Mouse (Mus musculus): ENCODE results near the gene Polr1c. TPM values are rescaled to one million over a fixed set of nuclear protein-coding genes. Genes with fewer than 3 reads are reported as not detected.
A peak's percentile ranks its signal among the peaks of the same experiment; 100 is the strongest.

The Polr1c gene
- polyA plus RNA-seq (2015; fragmentation: Nextera tagmentation; extraction: Ambion mirVana), result 89.5 and 97.2 TPM in 2 replicates

GRCm38 (mm10) chr17:46247512-46248188, at the start of gene Polr1c, which contains the start of gene Yipf3:
Gene Polr1c (minus strand): TSS chr17:46248054.
Gene Yipf3 (plus strand): TSS chr17:46248080.
- Histone ChIP-seq H3K9ac (replicated peaks) (peak within 1 kb of the TSS; percentile 86), H3K4me1 (peaks cover 23% of the 10 kb centered on the region), H3K4me3 (peak within 1 kb of the TSS; percentile 70), H3K36me3 (peaks cover 66% of the 10 kb centered on the region), H3K27ac (replicated peaks) (peak within 1 kb of the TSS; percentile 81), H3K27me3 (no peaks in the 10 kb centered on the region), H3K4me2 (replicated peaks) (peak within 1 kb of the TSS; percentile 85), H3K9me3 (no peaks in the 10 kb centered on the region)
- WGBS, result under 1% methylated on average over 53 of the region's 53 CpGs
- peak; percentile 94 for ATAC-seq (replicated peaks)

- ATAC-seq (replicated peaks), result peak; percentile 30
- H3K4me3 ChIP-seq, result peak overlapping the region; percentile 57
- peaks cover 18% of the 10 kb centered on the region for H3K4me1 ChIP-seq
- peak overlapping the region; percentile 63 for H3K9ac ChIP-seq (replicated peaks)
- H3K27me3 ChIP-seq, result peaks cover 40% of the 10 kb centered on the region
- H3K9me3 ChIP-seq, result no peaks in the 10 kb centered on the region
- 13% methylated on average over 6 of the region's 6 CpGs for WGBS
- H3K4me2 ChIP-seq (replicated peaks), result peak overlapping the region; percentile 93
- H3K36me3 ChIP-seq, result no peaks in the 10 kb centered on the region
- H3K27ac ChIP-seq (replicated peaks), result peak overlapping the region; percentile 54
These were observed 49.1 kb upstream of the Polr1c start for GRCm38 (mm10) chr17:46297028-46297363.

- H3K27me3 ChIP-seq, result peaks cover 40% of the 10 kb centered on the region
- no peaks in the 10 kb centered on the region for H3K36me3 ChIP-seq
- peak overlapping the region; percentile 63; the same call in 1 of the 2 replicates for H3K9ac ChIP-seq (replicated peaks)
- ATAC-seq (replicated peaks), result no peak
- H3K4me2 ChIP-seq (replicated peaks), result peak overlapping the region; percentile 93; the same call in 1 of the 2 replicates
- peak overlapping the region; percentile 57; the same call in 1 of the 2 replicates for H3K4me3 ChIP-seq
- peak overlapping the region; percentile 54; the same call in 1 of the 2 replicates for H3K27ac ChIP-seq (replicated peaks)
- peaks cover 18% of the 10 kb centered on the region for H3K4me1 ChIP-seq
- WGBS, result 44% methylated on average over 6 of the region's 6 CpGs
- no peaks in the 10 kb centered on the region for H3K9me3 ChIP-seq
These were observed 48.7 kb upstream of the Polr1c start for GRCm38 (mm10) chr17:46296601-46297000.

GRCm38 (mm10) chr17:46287678-46288095, 39.8 kb upstream of the Polr1c start:
- no peaks in the 10 kb centered on the region for H3K36me3 ChIP-seq
- H3K27ac ChIP-seq (replicated peaks), result no peak overlapping the region
- no peaks in the 10 kb centered on the region for H3K9me3 ChIP-seq
- peaks cover 6% of the 10 kb centered on the region for H3K4me1 ChIP-seq
- ATAC-seq (replicated peaks), result no peak
- H3K9ac ChIP-seq (replicated peaks), result no peak overlapping the region
- H3K27me3 ChIP-seq, result peaks cover 5% of the 10 kb centered on the region; the same call in 1 of the 2 replicates
- H3K4me2 ChIP-seq (replicated peaks), result no peak overlapping the region
- WGBS, result 76% methylated on average over 11 of the region's 11 CpGs
- H3K4me3 ChIP-seq, result no peak overlapping the region

GRCm38 (mm10) chr17:46285407-46285806, 37.6 kb upstream of the Polr1c start:
- H3K9me3 ChIP-seq, result no peaks in the 10 kb centered on the region
- H3K4me2 ChIP-seq (replicated peaks), result no peak overlapping the region
- no peak overlapping the region for H3K27ac ChIP-seq (replicated peaks)
- H3K4me1 ChIP-seq, result peaks cover 24% of the 10 kb centered on the region
- 75% methylated on average over 6 of the region's 6 CpGs for WGBS
- no peaks in the 10 kb centered on the region for H3K36me3 ChIP-seq
- H3K4me3 ChIP-seq, result no peak overlapping the region
- H3K9ac ChIP-seq (replicated peaks), result no peak overlapping the region; the same call in 1 of the 2 replicates
- ATAC-seq (replicated peaks), result no peak
- H3K27me3 ChIP-seq, result no peaks in the 10 kb centered on the region

- no peak for ATAC-seq (replicated peaks)
- Histone ChIP-seq H3K4me2 (replicated peaks) (no peak overlapping the region), H3K27ac (replicated peaks) (no peak overlapping the region), H3K36me3 (0 out of 2 replicates have a peak, but pooled peaks cover 4% of the 10 kb centered on the region), H3K4me3 (no peak overlapping the region), H3K27me3 (no peaks in the 10 kb centered on the region), H3K4me1 (peaks cover 24% of the 10 kb centered on the region), H3K9me3 (no peaks in the 10 kb centered on the region), H3K9ac (replicated peaks) (no peak overlapping the region)
- 70% methylated on average over 7 of the region's 7 CpGs for WGBS
These were observed 36.8 kb upstream of the Polr1c start for GRCm38 (mm10) chr17:46284653-46285052.

- Histone ChIP-seq H3K9ac (replicated peaks) (no peak overlapping the region), H3K27me3 (no peaks in the 10 kb centered on the region), H3K4me3 (no peak overlapping the region), H3K4me1 (peaks cover 24% of the 10 kb centered on the region), H3K27ac (replicated peaks) (no peak overlapping the region), H3K4me2 (replicated peaks) (no peak overlapping the region), H3K9me3 (no peaks in the 10 kb centered on the region), H3K36me3 (peaks cover 9% of the 10 kb centered on the region; the same call in 1 of the 2 replicates)
- 87% methylated on average over 8 of the region's 8 CpGs for WGBS
- ATAC-seq (replicated peaks), result no peak
These were observed 36.1 kb upstream of the Polr1c start for GRCm38 (mm10) chr17:46283911-46284310.

GRCm38 (mm10) chr17:46283140-46283539, 35.3 kb upstream of the Polr1c start:
- Histone ChIP-seq H3K9ac (replicated peaks) (peak overlapping the region; percentile 66), H3K4me1 (peaks cover 24% of the 10 kb centered on the region), H3K4me2 (replicated peaks) (peak overlapping the region; percentile 98), H3K27me3 (no peaks in the 10 kb centered on the region), H3K4me3 (peak overlapping the region; percentile 67), H3K9me3 (no peaks in the 10 kb centered on the region), H3K27ac (replicated peaks) (peak overlapping the region; percentile 75), H3K36me3 (peaks cover 12% of the 10 kb centered on the region; the same call in 1 of the 2 replicates)
- 23% methylated on average over 9 of the region's 9 CpGs for WGBS
- peak; percentile 75 for ATAC-seq (replicated peaks)

GRCm38 (mm10) chr17:46282483-46283123, 34.7 kb upstream of the Polr1c start, which contains the start of gene Tjap1:
Gene Tjap1 (minus strand): TSS chr17:46283026.
- ATAC-seq (replicated peaks), result peak; percentile 99
- H3K9me3 ChIP-seq, result no peaks in the 10 kb centered on the region

GRCm38 (mm10) chr17:46278011-46278765, 30.3 kb upstream of the Polr1c start:
- Histone ChIP-seq H3K27me3 (no peaks in the 10 kb centered on the region), H3K4me1 (peaks cover 22% of the 10 kb centered on the region), H3K9me3 (no peaks in the 10 kb centered on the region), H3K27ac (replicated peaks) (no peak overlapping the region), H3K9ac (replicated peaks) (no peak overlapping the region), H3K4me3 (no peak overlapping the region), H3K4me2 (replicated peaks) (no peak overlapping the region), H3K36me3 (peaks cover 16% of the 10 kb centered on the region)
- ATAC-seq (replicated peaks), result no peak
- 92% methylated on average over 12 of the region's 12 CpGs for WGBS

More at GRCm38 (mm10) chr17:46282483-46283123, 34.7 kb upstream of the Polr1c start, which contains the start of gene Tjap1:
- Histone ChIP-seq H3K27ac (replicated peaks) (peak within 1 kb of the TSS; percentile 75), H3K4me2 (replicated peaks) (peak within 1 kb of the TSS; percentile 98), H3K36me3 (peaks cover 15% of the 10 kb centered on the region), H3K27me3 (no peaks in the 10 kb centered on the region), H3K9ac (replicated peaks) (peak within 1 kb of the TSS; percentile 66), H3K4me1 (peaks cover 24% of the 10 kb centered on the region), H3K4me3 (peak within 1 kb of the TSS; percentile 67)
- under 1% methylated on average over 37 of the region's 37 CpGs for WGBS

- Histone ChIP-seq H3K36me3 (peaks cover 16% of the 10 kb centered on the region), H3K27ac (replicated peaks) (no peak overlapping the region), H3K9ac (replicated peaks) (no peak overlapping the region), H3K4me1 (peaks cover 19% of the 10 kb centered on the region), H3K4me2 (replicated peaks) (no peak overlapping the region), H3K27me3 (no peaks in the 10 kb centered on the region), H3K4me3 (no peak overlapping the region), H3K9me3 (no peaks in the 10 kb centered on the region)
- ATAC-seq (replicated peaks), result no peak
- WGBS, result 86% methylated on average over 4 of the region's 4 CpGs
These were observed 29.7 kb upstream of the Polr1c start for GRCm38 (mm10) chr17:46277586-46277985.
